Mouse (Mus musculus) small intestine, adult 2 months (tissue): ENCODE measurements at regions not wholly inside any gene's neighbourhood (a gene's known extent, or its start where the extent isn't known, plus 50 kb on each side); places are given as distances from the start of the nearest gene placed in this dataset.

ENCODE experiments used
- CTCF ChIP-seq: fragments of 200-500 bp; IDR thresholded peaks from 2 replicates; pipeline ENCODE4 v1.5.1; 2012; ENCODE audit warnings: low read depth, mild to moderate bottlenecking, control low read depth, inconsistent platforms, low read length, moderate library complexity, mixed read lengths; ENCODE audit not compliant: insufficient replicate concordance, insufficient read length; ENCODE audit errors: extremely low read depth
- POLR2A ChIP-seq: fragments of 200-500 bp; IDR thresholded peaks from 2 replicates; pipeline ENCODE4 v1.6.1; 2012; ENCODE audit warnings: low read depth, mild to moderate bottlenecking, control low read depth, inconsistent platforms, low read length, moderate library complexity

DNA sequence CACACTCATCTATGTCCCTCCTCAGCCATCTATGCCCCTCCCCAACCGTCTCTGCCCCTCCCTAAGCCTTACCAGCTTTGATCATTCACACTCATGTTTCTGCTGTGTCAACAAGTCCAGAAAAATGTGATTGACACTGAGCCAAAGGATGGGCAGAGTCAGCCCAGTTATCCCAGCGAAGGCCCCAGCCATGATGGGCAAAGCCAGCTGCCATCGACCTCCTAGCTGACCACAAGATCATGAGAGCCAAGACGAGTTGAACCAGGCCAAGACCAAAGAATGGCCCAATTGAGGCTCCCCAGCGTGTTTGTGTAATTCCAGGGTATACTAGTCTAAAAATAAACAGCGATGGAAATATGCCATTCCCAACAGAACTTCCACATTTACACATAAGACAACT, 174.4 kb downstream of the Rpl14 start:
- TF ChIP-seq CTCF (no peak), POLR2A (no peak)
